Mouse (Mus musculus) heart, postnatal 0 days (tissue): ENCODE results near the gene Strip1. TPM values are rescaled to one million over a fixed set of nuclear protein-coding genes. Genes with fewer than 3 reads are reported as not detected.

Source experiments
- ATAC-seq: fragments of 200-750 bp; cut with Nextera tagmentation; 2 replicates; pipeline ENCODE4 v1.8.0; 2017; ENCODE audit warnings: low read depth, moderate number of reproducible peaks, moderate library complexity; ENCODE audit not compliant: insufficient read depth
- DNase-seq: peaks from one replicate; pipeline ENCODE4 v3.0.0-alpha.2; 2016; ENCODE audit warnings: low spot score
- H3K27ac ChIP-seq: fragments of 300-500 bp; sonication (generic); 2 replicates; pipeline ENCODE4 v1.5.1; 2014; ENCODE audit warnings: low read depth, mild to moderate bottlenecking
- H3K27me3 ChIP-seq: fragments of 300-500 bp; sonication (generic); 2 replicates; pipeline ENCODE4 v1.6.1; 2014; ENCODE audit warnings: low read length, mixed read lengths; ENCODE audit not compliant: control insufficient read depth, insufficient read depth
- H3K36me3 ChIP-seq: fragments of 300-500 bp; sonication (generic); replicated peaks from 2 replicates; pipeline ENCODE4 v1.6.1; 2014; ENCODE audit warnings: low read length, mixed read lengths; ENCODE audit not compliant: control insufficient read depth, insufficient read depth
- H3K4me1 ChIP-seq: fragments of 300-500 bp; sonication (generic); 2 replicates; pipeline ENCODE4 v1.6.1; 2014; ENCODE audit warnings: antibody characterized with exemption; ENCODE audit not compliant: control insufficient read depth, insufficient read depth
- H3K4me2 ChIP-seq: fragments of 300-500 bp; sonication (generic); 2 replicates; pipeline ENCODE4 v1.6.1; 2014; ENCODE audit warnings: low read depth, mild to moderate bottlenecking, low read length, moderate library complexity
- H3K4me3 ChIP-seq: fragments of 300-500 bp; sonication (generic); 2 replicates; pipeline ENCODE4 v1.5.1; 2014; ENCODE audit warnings: low read depth, low read length
- H3K9ac ChIP-seq: fragments of 300-500 bp; sonication (generic); replicated peaks from 2 replicates; pipeline ENCODE4 v1.6.1; 2014; ENCODE audit warnings: low read depth, low read length, mixed read lengths
- H3K9me3 ChIP-seq: fragments of 300-500 bp; sonication (generic); replicated peaks from 2 replicates; pipeline ENCODE4 v1.6.1; 2016; ENCODE audit warnings: low read length; ENCODE audit not compliant: control insufficient read depth
- CTCF ChIP-seq: IDR thresholded peaks from 2 replicates; pipeline ENCODE4 v1.5.1; 2016; ENCODE audit warnings: antibody characterized with exemption, control low read depth, low read depth
- EP300 ChIP-seq: IDR thresholded peaks from 2 replicates; pipeline ENCODE4 v1.6.1; 2016; ENCODE audit warnings: antibody characterized with exemption, low read depth
- WGBS: fragments of 180-500 bp; shearing (Covaris S2); extraction: QIAGEN DNeasy Blood & Tissue Kit; methylation state at CpG from one replicate; pipeline ENCODE4 v1.1.7; 2014; 5-methylcytosine and 5-hydroxymethylcytosine counted together
- polyA plus RNA-seq: library from polyadenylated mRNA; unstranded; fragments of >200 nt; fragmentation: Nextera tagmentation; extraction: Ambion mirVana; gene quantifications from 2 replicates; pipeline ENCODE4 v1.2.1, GENCODE M21; 2015
- total RNA-seq: library from RNA; depleted of rRNA; stranded (reverse); fragments of >200 nt; gene quantifications from 2 replicates; pipeline ENCODE4 v1.2.3, GENCODE M21; 2014; ENCODE audit warnings: low replicate concordance

Strip1 gene
- total and polyA plus RNA-seq, 2 experiments from 2014 or later: 24.0 to 49.2 TPM

DNA sequence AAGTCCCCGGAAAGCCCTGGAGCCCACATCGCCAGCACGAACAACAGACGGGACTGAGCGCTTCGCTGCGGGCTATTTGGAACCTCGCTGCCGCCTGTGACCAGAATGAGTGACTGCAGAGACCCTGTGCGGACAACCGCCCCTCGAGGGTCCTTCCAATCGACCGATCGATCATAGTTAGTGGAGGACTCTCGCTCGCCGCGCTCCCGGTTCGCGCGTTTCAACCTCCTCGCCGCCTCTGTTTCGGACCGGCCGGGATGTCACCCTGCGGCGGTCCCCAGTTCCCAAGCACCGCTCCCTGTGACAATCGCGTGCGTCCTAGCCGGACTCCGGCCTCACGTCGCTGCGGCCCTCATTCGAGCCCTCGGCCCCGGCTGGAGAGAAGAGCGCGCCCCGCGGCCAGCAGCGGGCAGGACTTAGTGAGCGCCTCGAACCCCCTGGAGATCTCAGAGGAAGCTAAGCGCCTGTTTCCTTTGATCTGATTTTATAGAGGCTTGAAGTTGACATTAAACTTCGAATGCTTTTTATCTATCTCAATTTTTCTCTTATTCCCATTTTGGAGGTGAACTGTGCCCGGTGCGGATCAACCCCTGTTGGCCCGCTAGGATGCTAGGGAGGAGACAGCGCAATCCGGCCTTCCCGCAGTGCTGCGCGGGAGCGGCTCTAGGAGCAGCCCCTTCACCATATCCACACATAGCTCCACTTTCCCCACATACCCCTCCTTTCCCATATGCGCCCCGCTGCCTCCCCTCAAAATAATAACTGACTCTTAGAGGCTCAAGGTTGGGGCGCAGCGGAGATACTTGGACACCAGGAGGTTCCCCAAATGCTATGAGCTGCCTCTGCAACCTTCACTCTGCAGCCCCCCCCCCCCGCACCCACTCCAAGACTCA lies 48.4 kb downstream of the Strip1 start:
- no peak for TF ChIP-seq CTCF
- no peak for TF ChIP-seq EP300
- Histone ChIP-seq H3K9me3 (no peaks in the 10 kb centered on the region), H3K27me3 (peaks cover 86% of the 10 kb centered on the region), H3K27ac (no peak overlapping the region), H3K4me1 (peaks cover 7% of the 10 kb centered on the region; the same call in 1 of the 2 replicates), H3K4me3 (peak overlapping the region; percentile 54), H3K36me3 (no peaks in the 10 kb centered on the region), H3K9ac (no peak overlapping the region), H3K4me2 (peak overlapping the region; percentile 74)
- no peak for DNase-seq
- ATAC-seq: peak; percentile 19; the same call in 1 of the 2 replicates
- 4% methylated on average over 65 of the region's 65 CpGs for WGBS

DNA sequence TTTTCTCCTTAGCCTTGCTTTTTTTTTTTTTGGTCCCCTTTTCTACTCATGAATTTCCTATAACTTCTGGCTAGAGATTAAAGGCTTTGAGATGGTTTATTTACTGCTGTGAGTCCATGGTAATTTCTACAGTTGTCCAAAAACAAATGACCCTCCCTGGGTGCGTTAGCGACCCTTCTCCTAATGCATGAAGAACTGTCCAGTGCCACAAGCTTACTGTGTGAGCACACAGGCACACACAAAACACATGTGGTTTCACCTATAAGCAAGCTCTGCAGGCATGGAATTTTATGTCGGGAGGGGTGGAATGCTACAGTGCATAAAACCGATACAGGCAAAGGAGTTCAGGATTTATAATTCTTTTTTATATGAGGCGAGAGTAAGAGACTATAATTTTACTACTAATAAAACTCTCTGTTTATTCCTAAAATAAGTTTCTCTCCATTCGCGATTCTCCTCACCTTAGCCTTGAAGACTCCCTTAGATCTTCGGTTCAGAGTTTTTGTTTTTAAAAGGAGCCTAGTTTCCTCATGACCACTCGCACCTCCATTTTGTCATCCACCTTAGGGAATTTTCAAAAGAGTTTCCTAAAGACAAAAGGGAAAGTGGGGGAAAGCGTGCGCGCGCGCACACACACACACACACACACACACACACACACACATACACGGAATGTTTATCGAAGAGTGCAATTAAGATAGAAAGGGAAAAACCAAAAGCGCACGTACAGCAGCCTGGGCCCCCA lies 49.2 kb downstream of the Strip1 start:
- Histone ChIP-seq H3K27ac (no peak overlapping the region), H3K4me2 (peak overlapping the region; percentile 74), H3K27me3 (peaks cover 81% of the 10 kb centered on the region), H3K36me3 (no peaks in the 10 kb centered on the region), H3K9ac (no peak overlapping the region), H3K9me3 (no peaks in the 10 kb centered on the region), H3K4me1 (peaks cover 7% of the 10 kb centered on the region; the same call in 1 of the 2 replicates), H3K4me3 (peak overlapping the region; percentile 54)
- WGBS: 7% methylated on average over 18 of the region's 18 CpGs
- TF ChIP-seq CTCF (no peak), EP300 (no peak)
- ATAC-seq (no peak), DNase-seq (no peak)

DNA sequence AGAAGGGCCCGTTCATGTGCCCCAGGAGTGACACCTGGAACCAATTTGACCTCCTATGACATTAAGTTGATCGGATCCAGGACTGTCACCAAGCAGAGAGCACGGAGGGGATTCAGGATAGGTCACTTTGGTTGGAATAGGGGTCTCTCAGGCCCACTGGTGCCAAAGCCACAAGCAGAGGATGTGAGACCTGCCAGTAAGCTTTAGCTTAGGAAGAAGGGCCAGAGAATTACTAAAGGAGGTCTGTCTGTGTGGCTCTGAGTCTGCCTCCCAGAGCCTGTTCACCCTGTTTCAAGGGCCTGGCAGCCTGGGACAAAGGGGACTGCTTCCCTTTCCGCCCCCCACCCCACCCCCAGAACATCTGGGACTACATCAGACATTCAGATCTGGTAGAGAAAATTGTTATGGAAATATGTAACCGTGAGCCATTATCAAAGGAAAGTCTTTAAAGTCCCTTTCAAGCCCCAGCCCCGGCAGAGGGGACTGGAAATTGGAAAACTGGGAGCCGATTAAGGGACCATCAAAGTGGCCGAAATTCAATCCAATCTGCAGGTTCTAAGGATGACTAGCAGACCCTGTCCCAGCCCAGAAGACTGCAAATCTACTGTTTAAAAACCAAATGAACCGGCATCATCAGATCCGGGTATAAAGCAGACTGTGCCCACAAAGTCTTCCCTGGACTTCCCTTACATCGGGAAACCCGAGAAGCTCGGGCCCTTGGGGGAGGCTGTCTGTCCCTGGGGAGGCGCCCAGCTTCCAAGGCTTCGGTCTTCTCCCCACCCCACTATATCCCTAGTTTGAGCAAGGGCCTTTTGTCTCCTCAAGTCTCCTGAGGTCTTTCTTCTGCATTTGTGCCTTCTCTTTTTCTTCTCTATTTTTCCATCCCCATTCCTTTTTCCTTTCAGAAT lies 50.1 kb downstream of the Strip1 start:
- DNase-seq: no peak
- Histone ChIP-seq H3K4me2 (no peak overlapping the region), H3K4me1 (peaks cover 7% of the 10 kb centered on the region; the same call in 1 of the 2 replicates), H3K9ac (no peak overlapping the region), H3K27ac (no peak overlapping the region), H3K36me3 (no peaks in the 10 kb centered on the region), H3K4me3 (no peak overlapping the region), H3K27me3 (peaks cover 72% of the 10 kb centered on the region), H3K9me3 (no peaks in the 10 kb centered on the region)
- TF ChIP-seq EP300 (no peak), CTCF (no peak)
- ATAC-seq: no peak
- 23% methylated on average over 15 of the region's 15 CpGs for WGBS

DNA sequence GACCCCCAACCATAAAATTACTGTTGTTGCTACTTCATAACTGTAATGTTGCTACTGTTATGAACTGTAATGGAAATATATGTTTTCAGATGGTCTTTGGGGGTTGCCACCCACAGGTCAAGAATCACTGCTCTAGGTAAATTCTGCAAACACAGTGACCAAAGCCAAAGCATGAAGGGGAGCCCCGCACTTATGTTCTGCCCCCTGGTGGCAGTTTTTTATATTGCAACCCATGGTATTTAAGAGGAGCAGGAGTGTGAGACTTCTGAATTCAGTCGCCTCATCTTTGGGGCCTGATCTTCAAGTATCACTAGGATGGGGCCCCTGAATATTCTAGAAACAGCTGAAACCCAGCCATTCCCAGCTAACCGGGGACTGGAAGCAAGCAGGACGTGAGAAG lies 52.0 kb downstream of the Strip1 start:
- Histone ChIP-seq H3K4me2 (no peak overlapping the region), H3K4me1 (peaks cover 7% of the 10 kb centered on the region; the same call in 1 of the 2 replicates), H3K4me3 (no peak overlapping the region), H3K9ac (no peak overlapping the region), H3K36me3 (no peaks in the 10 kb centered on the region), H3K27ac (no peak overlapping the region), H3K27me3 (peaks cover 53% of the 10 kb centered on the region), H3K9me3 (no peaks in the 10 kb centered on the region)
- WGBS: 4% methylated on average over 4 of the region's 4 CpGs
- ATAC-seq (peak; percentile 20; the same call in 1 of the 2 replicates), DNase-seq (peak; percentile 41)
- no peak for TF ChIP-seq EP300
- TF ChIP-seq CTCF: peak; percentile 78
